Mouse (Mus musculus) MEL (cell line): ENCODE measurements around the gene Mrpl43. TPM values are rescaled to one million over a fixed set of nuclear protein-coding genes. Genes with fewer than 3 reads are reported as not detected.

ENCODE experiments used
- DNase-seq: peaks from one replicate; pipeline ENCODE4 v3.0.0; 2011; ENCODE audit warnings: low read depth, low spot score
- H3K27ac ChIP-seq: 2 replicates; pipeline ENCODE4 v1.5.1; 2012; ENCODE audit warnings: low read depth, mild to moderate bottlenecking, control low read depth, low read length, moderate library complexity; ENCODE audit not compliant: control insufficient read depth
- H3K27me3 ChIP-seq, 2 experiments: fragments of 150-350 bp in 1 of 2; sonication (generic) in 1 of 2; 2 replicates each; pipeline ENCODE4 v1.6.1; 2012; ENCODE audit warnings: low read length in 2 of 2, mild to moderate bottlenecking in 2 of 2, improper control_type of control experiment in 1 of 2, moderate library complexity in 1 of 2; ENCODE audit not compliant: insufficient read depth in 2 of 2, control insufficient read depth in 1 of 2
- H3K36me3 ChIP-seq, 2 experiments: 2 replicates each; pipeline ENCODE4 v1.6.1; 2012 to 2014; ENCODE audit warnings: low read length in 2 of 2, improper control_type of control experiment in 1 of 2, inconsistent platforms in 1 of 2, mild to moderate bottlenecking in 1 of 2; ENCODE audit not compliant: insufficient read depth in 2 of 2, control insufficient read depth in 1 of 2
- H3K4me1 ChIP-seq, 2 experiments: fragments of 150-350 bp in 1 of 2; sonication (generic) in 1 of 2; 2 replicates each; pipeline ENCODE4 v1.6.1; 2012; ENCODE audit warnings: low read length in 2 of 2, improper control_type of control experiment in 1 of 2, mild to moderate bottlenecking in 1 of 2; ENCODE audit not compliant: insufficient read depth in 2 of 2, control insufficient read depth in 1 of 2
- H3K4me3 ChIP-seq, 2 experiments: fragments of 150-350 bp in 1 of 2; sonication (generic) in 1 of 2; 2 replicates each; pipeline ENCODE4 v1.5.1; 2012; ENCODE audit warnings: low read depth in 2 of 2, low read length in 2 of 2, mild to moderate bottlenecking in 2 of 2, moderate library complexity in 2 of 2, control low read depth in 1 of 2, improper control_type of control experiment in 1 of 2; ENCODE audit not compliant: control insufficient read depth in 1 of 2, insufficient read depth in 1 of 2
- H3K79me2 ChIP-seq: 2 replicates; pipeline ENCODE4 v1.6.1; 2012; ENCODE audit warnings: mild to moderate bottlenecking, low read length, moderate library complexity; ENCODE audit not compliant: control insufficient read depth, poor library complexity, insufficient read depth
- H3K9ac ChIP-seq: 2 replicates; pipeline ENCODE4 v1.6.1; 2012; ENCODE audit warnings: low read depth, mild to moderate bottlenecking, control low read depth, low read length, moderate library complexity; ENCODE audit not compliant: control insufficient read depth, poor library complexity, severe bottlenecking
- H3K9me3 ChIP-seq: fragments of 150-350 bp; sonication (generic); replicated peaks from 2 replicates; pipeline ENCODE4 v1.6.1; 2012; ENCODE audit warnings: mild to moderate bottlenecking, low read length, improper control_type of control experiment, moderate library complexity; ENCODE audit not compliant: insufficient read depth
- BHLHE40 ChIP-seq: IDR thresholded peaks from 2 replicates; pipeline ENCODE4 v1.6.1; 2012; ENCODE audit warnings: low read depth, mild to moderate bottlenecking, inconsistent platforms, low read length, improper control_type of control experiment, borderline replicate concordance
- CHD1 ChIP-seq: IDR thresholded peaks from 2 replicates; pipeline ENCODE4 v1.6.1; 2012; ENCODE audit warnings: low read depth, mild to moderate bottlenecking, inconsistent platforms, low read length, improper control_type of control experiment
- CHD2 ChIP-seq: IDR thresholded peaks from 2 replicates; pipeline ENCODE4 v1.6.1; 2011; ENCODE audit warnings: low read length, improper control_type of control experiment
- CTCF ChIP-seq, 3 experiments: IDR thresholded peaks in 2 of 3; conservative IDR thresholded peaks in 1 of 3; 2 replicates each; pipeline ENCODE4 v1.5.1; 2011 to 2012; ENCODE audit warnings: low read length in 3 of 3, low read depth in 2 of 3, mild to moderate bottlenecking in 2 of 3, improper control_type of control experiment in 1 of 3, inconsistent platforms in 1 of 3, mixed read lengths in 1 of 3, moderate library complexity in 1 of 3; ENCODE audit not compliant: control insufficient read depth in 1 of 3, insufficient read depth in 1 of 3, poor library complexity in 1 of 3, severe bottlenecking in 1 of 3
- E2F4 ChIP-seq: IDR thresholded peaks from 2 replicates; pipeline ENCODE4 v1.6.1; 2011; ENCODE audit warnings: low read depth, low read length, improper control_type of control experiment, borderline replicate concordance
- ELF1 ChIP-seq: IDR thresholded peaks from 2 replicates; pipeline ENCODE4 v1.6.1; 2014; ENCODE audit warnings: low read depth, mild to moderate bottlenecking, inconsistent platforms, low read length, improper control_type of control experiment, moderate library complexity
- EP300 ChIP-seq, 2 experiments: IDR thresholded peaks; 2 replicates each; pipeline ENCODE4 v1.6.1; 2011; ENCODE audit warnings: improper control_type of control experiment in 2 of 2, low read length in 2 of 2, low read depth in 1 of 2, mild to moderate bottlenecking in 1 of 2
- ETS1 ChIP-seq: IDR thresholded peaks from 2 replicates; pipeline ENCODE4 v1.6.1; 2012; ENCODE audit warnings: low read depth, mild to moderate bottlenecking, inconsistent platforms, low read length, improper control_type of control experiment, moderate library complexity
- GATA1 ChIP-seq: IDR thresholded peaks from 2 replicates; pipeline ENCODE4 v1.6.1; 2011; ENCODE audit warnings: low read depth, low read length, improper control_type of control experiment
- HCFC1 ChIP-seq: IDR thresholded peaks from 2 replicates; pipeline ENCODE4 v1.6.1; 2012; ENCODE audit warnings: low read depth, mild to moderate bottlenecking, inconsistent platforms, low read length, improper control_type of control experiment, moderate library complexity
- JUND ChIP-seq: IDR thresholded peaks from 2 replicates; pipeline ENCODE4 v1.6.1; 2011; ENCODE audit warnings: low read depth, mild to moderate bottlenecking, improper control_type of control experiment, low read length
- KAT2A ChIP-seq: conservative IDR thresholded peaks from 2 replicates; pipeline ENCODE4 v1.6.1; 2012; ENCODE audit warnings: low read depth, low read length, improper control_type of control experiment, inconsistent platforms
- MAFK ChIP-seq: IDR thresholded peaks from 2 replicates; pipeline ENCODE4 v1.6.1; 2011; ENCODE audit warnings: low read depth, mild to moderate bottlenecking, low read length, improper control_type of control experiment, borderline replicate concordance
- MAX ChIP-seq: IDR thresholded peaks from 2 replicates; pipeline ENCODE4 v1.6.1; 2011; ENCODE audit warnings: low read length, improper control_type of control experiment
- MAZ ChIP-seq: IDR thresholded peaks from 2 replicates; pipeline ENCODE4 v1.6.1; 2012; ENCODE audit warnings: low read depth, mild to moderate bottlenecking, inconsistent platforms, low read length, improper control_type of control experiment
- MEF2A ChIP-seq: IDR thresholded peaks from 2 replicates; pipeline ENCODE4 v1.6.1; 2014; ENCODE audit warnings: low read depth, mild to moderate bottlenecking, inconsistent platforms, low read length, improper control_type of control experiment; ENCODE audit not compliant: poor library complexity, insufficient replicate concordance, severe bottlenecking; ENCODE audit errors: extremely low read depth
- MXI1 ChIP-seq: IDR thresholded peaks from 2 replicates; pipeline ENCODE4 v1.6.1; 2011; ENCODE audit warnings: mild to moderate bottlenecking, low read depth, low read length, improper control_type of control experiment
- MYB ChIP-seq: IDR thresholded peaks from 2 replicates; pipeline ENCODE4 v1.6.1; 2011; ENCODE audit warnings: mild to moderate bottlenecking, low read depth, low read length, improper control_type of control experiment
- MYC ChIP-seq: IDR thresholded peaks from 2 replicates; pipeline ENCODE4 v1.6.1; 2011; ENCODE audit warnings: low read depth, mild to moderate bottlenecking, low read length, improper control_type of control experiment, moderate library complexity
- NELFE ChIP-seq: IDR thresholded peaks from 2 replicates; pipeline ENCODE4 v1.6.1; 2011; ENCODE audit warnings: low read depth, low read length, improper control_type of control experiment
- NRF1 ChIP-seq: IDR thresholded peaks from 2 replicates; pipeline ENCODE4 v1.6.1; 2014; ENCODE audit warnings: low read depth, mild to moderate bottlenecking, inconsistent platforms, low read length, improper control_type of control experiment, moderate library complexity; ENCODE audit not compliant: poor library complexity, insufficient read depth, severe bottlenecking
- POLR2A ChIP-seq, 2 experiments: IDR thresholded peaks; 2 replicates each; pipeline ENCODE4 v1.6.1; 2011 to 2012; ENCODE audit warnings: low read length in 2 of 2, mild to moderate bottlenecking in 2 of 2, control low read depth in 1 of 2, improper control_type of control experiment in 1 of 2, low read depth in 1 of 2, moderate library complexity in 1 of 2; ENCODE audit not compliant: control insufficient read depth in 1 of 2, insufficient read depth in 1 of 2, poor library complexity in 1 of 2
- POLR2AphosphoS2 ChIP-seq: IDR thresholded peaks from 2 replicates; pipeline ENCODE4 v1.6.1; 2011; ENCODE audit warnings: low read length, improper control_type of control experiment
- POLR2AphosphoS5 ChIP-seq: IDR thresholded peaks from 2 replicates; pipeline ENCODE4 v1.6.1; 2012; ENCODE audit warnings: low read depth, borderline replicate concordance, mild to moderate bottlenecking, inconsistent platforms, low read length, moderate library complexity, mixed read lengths
- RAD21 ChIP-seq: IDR thresholded peaks from 2 replicates; pipeline ENCODE4 v1.6.1; 2011; ENCODE audit warnings: mild to moderate bottlenecking, low read depth, low read length, improper control_type of control experiment
- SIN3A ChIP-seq: IDR thresholded peaks from 2 replicates; pipeline ENCODE4 v1.6.1; 2012; ENCODE audit warnings: low read length, improper control_type of control experiment, inconsistent platforms
- SMC3 ChIP-seq: IDR thresholded peaks from 2 replicates; pipeline ENCODE4 v1.6.1; 2011; ENCODE audit warnings: low read depth, low read length, improper control_type of control experiment
- TAL1 ChIP-seq: IDR thresholded peaks from 2 replicates; pipeline ENCODE4 v1.6.1; 2012; ENCODE audit warnings: mild to moderate bottlenecking, inconsistent platforms, low read length, moderate library complexity, mixed read lengths
- TBP ChIP-seq: IDR thresholded peaks from 2 replicates; pipeline ENCODE4 v1.8.0; 2011; ENCODE audit warnings: low read depth, low read length, improper control_type of control experiment
- TCF12 ChIP-seq: IDR thresholded peaks from 2 replicates; pipeline ENCODE4 v1.6.1; 2014; ENCODE audit warnings: low read depth, mild to moderate bottlenecking, inconsistent platforms, low read length, improper control_type of control experiment, moderate library complexity
- UBTF ChIP-seq: IDR thresholded peaks from 2 replicates; pipeline ENCODE4 v1.6.1; 2012; ENCODE audit warnings: low read depth, mild to moderate bottlenecking, inconsistent platforms, low read length, improper control_type of control experiment, moderate library complexity, borderline replicate concordance; ENCODE audit not compliant: insufficient read depth
- USF1 ChIP-seq: IDR thresholded peaks from 2 replicates; pipeline ENCODE4 v1.6.1; 2014; ENCODE audit warnings: low read depth, mild to moderate bottlenecking, inconsistent platforms, low read length, improper control_type of control experiment, moderate library complexity
- ZC3H11A ChIP-seq: IDR thresholded peaks from 2 replicates; pipeline ENCODE4 v1.6.1; 2012; ENCODE audit warnings: low read depth, mild to moderate bottlenecking, inconsistent platforms, low read length, improper control_type of control experiment
- ZMIZ1 ChIP-seq: IDR thresholded peaks from 2 replicates; pipeline ENCODE4 v1.6.1; 2012; ENCODE audit warnings: low read depth, mild to moderate bottlenecking, inconsistent platforms, low read length, improper control_type of control experiment, moderate library complexity
- ZNF384 ChIP-seq: IDR thresholded peaks from 2 replicates; pipeline ENCODE4 v1.6.1; 2012; ENCODE audit warnings: low read depth, mild to moderate bottlenecking, inconsistent platforms, low read length, improper control_type of control experiment
- polyA plus RNA-seq, 2 experiments: library from polyadenylated mRNA; stranded (reverse) in 1 of 2; unstranded in 1 of 2; fragments of >175 nt in 1 of 2; fragments of >200 nt in 1 of 2; gene quantifications; 2 replicates each; pipeline versions ENCODE4 v1.2.1 to v1.2.4; 2012; ENCODE audit warnings: low replicate concordance in 2 of 2, low read depth in 1 of 2; ENCODE audit not compliant: insufficient read length in 2 of 2, insufficient read depth in 1 of 2, missing spikeins in 1 of 2
- total RNA-seq: library from RNA; depleted of rRNA; stranded (reverse); fragments of 300-350 nt; gene quantifications from 2 replicates; pipeline ENCODE4 v1.2.3, GENCODE M21; 2012; rRNA removed

The Mrpl43 gene
- total RNA-seq (136 and 145 TPM in 2 replicates), polyA plus RNA-seq (100 to 1,000 TPM in 1 of 2 experiments, not detected in 1; 136 TPM)

- H3K9me3 ChIP-seq, result no peaks in the 10 kb centered on the region
- peaks cover 5 to 22% of the 10 kb centered on the region in 2 experiments for H3K36me3 ChIP-seq
- DNase-seq, result peak; percentile 97
- peak within 1 kb of the TSS; percentile 92 for H3K9ac ChIP-seq
- peaks cover 3 to 26% of the 10 kb centered on the region in 2 experiments for H3K4me1 ChIP-seq
- H3K27me3 ChIP-seq, result no peaks in the 10 kb centered on the region
- peak within 1 kb of the TSS; percentile 78 for H3K27ac ChIP-seq
- H3K79me2 ChIP-seq, result peaks cover 36% of the 10 kb centered on the region
- peak within 1 kb of the TSS; percentile 91 to 96 for H3K4me3 ChIP-seq
- peak; percentile 74 to 90 for TF ChIP-seq POLR2A (IDR thresholded peaks at IDR 0.05; ENCODE audit: control insufficient read depth in 1 of 2, insufficient read depth in 1 of 2, low read depth in 1 of 2, low read length in 2 of 2, poor library complexity in 1 of 2)
- TF ChIP-seq JUND, result no peak
- peak; percentile 34; the same call in 1 of the 2 replicates for TF ChIP-seq NRF1
- no peak for TF ChIP-seq GATA1
- peak; percentile 72; the same call in 1 of the 2 replicates for TF ChIP-seq E2F4
- peak; percentile 80 for TF ChIP-seq CHD2
- peak; percentile 57 for TF ChIP-seq ZMIZ1
- TF ChIP-seq ZC3H11A, result no peak
- TF ChIP-seq RAD21, result no peak
- TF ChIP-seq MYC, result peak; percentile 99
- TF ChIP-seq ETS1, result peak; percentile 58; the same call in 1 of the 2 replicates
- TF ChIP-seq MAZ, result peak; percentile 83; the same call in 1 of the 2 replicates
- TF ChIP-seq NELFE, result peak; percentile 91
- peak; percentile 48; the same call in 1 of the 2 replicates for TF ChIP-seq MYB
- TF ChIP-seq MXI1, result peak; percentile 100
- peak; percentile 88 for TF ChIP-seq KAT2A
- TF ChIP-seq EP300 (IDR thresholded peaks at IDR 0.05; ENCODE audit: low read depth in 1 of 2, low read length in 2 of 2), result peak in 1 of 2 experiments; percentile 26; a peak in 1 of 4 replicates
- peak; percentile 93 for TF ChIP-seq ELF1
- peak; percentile 69 for TF ChIP-seq TBP
- peak; percentile 99 for TF ChIP-seq MAX
- TF ChIP-seq ZNF384, result no peak
- TF ChIP-seq TCF12, result peak; percentile 49; the same call in 1 of the 2 replicates
- TF ChIP-seq POLR2AphosphoS2, result peak; percentile 93
- peak; percentile 100 for TF ChIP-seq SIN3A
- TF ChIP-seq CHD1, result no peak
- 0 out of 2 replicates have a peak, but pooled peaks have one; percentile 5 for TF ChIP-seq MEF2A
- 0 out of 2 replicates have a peak, but pooled peaks have one; percentile 31 for TF ChIP-seq UBTF
- TF ChIP-seq TAL1, result no peak
- TF ChIP-seq MAFK, result no peak
- no peak for TF ChIP-seq SMC3
- TF ChIP-seq HCFC1, result peak; percentile 97
- TF ChIP-seq USF1, result peak; percentile 74
- TF ChIP-seq POLR2AphosphoS5, result no peak
- peak; percentile 75 for TF ChIP-seq BHLHE40
- peak in 1 of 3 experiments; percentile 1; a peak in 1 of 6 replicates for TF ChIP-seq CTCF (IDR thresholded peaks at IDR 0.05 in 2 of 3, conservative IDR thresholded peaks at IDR 0.05 in 1 of 3; ENCODE audit: control insufficient read depth in 1 of 3, insufficient read depth in 1 of 3, low read depth in 2 of 3, low read length in 3 of 3, poor library complexity in 1 of 3, severe bottlenecking in 1 of 3)
Observed at GRCm38 (mm10) chr19:45005957-45006712, at the start of gene Mrpl43. Gene Mrpl43 (minus strand): TSS chr19:45006442.
